Mouse (Mus musculus): ENCODE measurements around the gene Prkca. TPM values are rescaled to one million over a fixed set of nuclear protein-coding genes. Genes with fewer than 3 reads are reported as not detected.

Prkca gene
- polyA plus RNA-seq, 1 experiment, result 42.3 TPM

DNA sequence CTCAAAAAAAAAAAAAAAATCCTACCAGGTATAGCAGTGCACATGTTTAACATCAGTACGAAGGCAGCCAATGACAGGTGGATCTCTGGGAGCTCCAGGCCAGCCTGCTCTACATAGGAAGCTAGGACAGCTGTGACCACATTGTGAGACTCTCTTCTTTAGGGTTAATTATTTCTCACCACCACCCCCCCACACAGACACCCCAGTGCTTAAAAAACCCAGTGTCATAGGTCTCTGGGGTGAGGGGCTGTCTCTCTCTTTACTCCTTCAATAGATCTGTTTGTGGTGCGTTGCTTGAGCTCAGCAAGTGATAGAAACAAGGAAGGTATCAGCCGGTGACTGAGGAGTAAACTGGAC is 94.7 kb downstream of the Prkca start:
- H3K4me1 ChIP-seq (ENCODE audit: control insufficient read depth, insufficient read depth, low read length), result peaks cover 2% of the 10 kb centered on the region; the same call in 1 of the 2 replicates
- no peak overlapping the region for H3K4me3 ChIP-seq (ENCODE audit: insufficient read depth, low read length)
- H3K27ac ChIP-seq (ENCODE audit: insufficient read depth, low read length), result no peak overlapping the region; the same call in 1 of the 2 replicates
- TF ChIP-seq POLR2A (IDR thresholded peaks at IDR 0.05; ENCODE audit: extremely low read depth, insufficient read depth, low read length), result no peak
- no peak for TF ChIP-seq CTCF (IDR thresholded peaks at IDR 0.05; ENCODE audit: extremely low read depth, insufficient read depth, low read length)

- H3K4me1 ChIP-seq (ENCODE audit: control insufficient read depth, insufficient read depth, low read length), result peaks cover 4% of the 10 kb centered on the region
- no peak overlapping the region for H3K4me3 ChIP-seq (ENCODE audit: insufficient read depth, low read length)
- no peak overlapping the region for H3K27ac ChIP-seq (ENCODE audit: insufficient read depth, low read length)
- TF ChIP-seq POLR2A (IDR thresholded peaks at IDR 0.05; ENCODE audit: extremely low read depth, insufficient read depth, low read length) (no peak), CTCF (IDR thresholded peaks at IDR 0.05; ENCODE audit: extremely low read depth, insufficient read depth, low read length) (no peak)
Measured at GRCm38 (mm10) chr11:108248218-108249046, 95.3 kb downstream of the Prkca start.

DNA sequence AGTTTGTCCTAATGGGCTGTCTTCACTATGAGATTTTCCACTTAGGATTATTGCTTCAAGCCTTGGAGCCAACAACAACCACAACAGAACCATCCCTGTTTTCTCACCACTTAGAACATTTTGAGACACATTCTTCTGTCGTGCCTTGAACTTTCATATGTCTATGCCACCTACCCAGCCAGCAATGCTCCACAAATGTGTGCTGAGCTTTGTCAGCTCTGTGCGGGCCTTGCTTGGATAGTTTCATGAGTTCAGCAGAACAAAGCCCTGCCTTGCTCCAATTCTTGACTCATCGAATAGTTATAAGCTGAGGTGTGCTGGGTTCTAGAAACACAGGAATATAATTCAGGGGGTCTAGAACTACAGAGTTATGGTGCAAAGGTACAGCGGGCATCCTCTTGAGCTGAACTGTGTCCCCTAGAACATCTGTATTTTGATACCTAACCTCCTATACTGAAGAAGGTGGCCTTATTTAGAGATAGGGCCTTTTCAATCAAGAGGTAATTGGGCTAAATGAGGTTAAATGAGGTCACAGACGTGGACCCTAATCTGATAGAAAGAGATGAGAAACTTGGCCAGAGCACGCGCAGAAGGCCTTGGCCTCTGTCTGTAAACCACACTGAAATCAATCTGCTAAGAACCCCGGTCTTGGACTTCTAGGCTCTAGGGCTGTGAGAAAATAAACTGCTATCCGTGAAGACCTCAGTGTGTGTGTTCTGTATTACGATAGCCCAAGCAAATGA is 96.4 kb downstream of the Prkca start:
- H3K27ac ChIP-seq (ENCODE audit: insufficient read depth, low read length), result no peak overlapping the region
- TF ChIP-seq CTCF (IDR thresholded peaks at IDR 0.05; ENCODE audit: extremely low read depth, insufficient read depth, low read length), result no peak
- TF ChIP-seq POLR2A (IDR thresholded peaks at IDR 0.05; ENCODE audit: extremely low read depth, insufficient read depth, low read length), result no peak
- H3K4me3 ChIP-seq (ENCODE audit: insufficient read depth, low read length), result no peak overlapping the region
- H3K4me1 ChIP-seq (ENCODE audit: control insufficient read depth, insufficient read depth, low read length), result peaks cover 4% of the 10 kb centered on the region

DNA sequence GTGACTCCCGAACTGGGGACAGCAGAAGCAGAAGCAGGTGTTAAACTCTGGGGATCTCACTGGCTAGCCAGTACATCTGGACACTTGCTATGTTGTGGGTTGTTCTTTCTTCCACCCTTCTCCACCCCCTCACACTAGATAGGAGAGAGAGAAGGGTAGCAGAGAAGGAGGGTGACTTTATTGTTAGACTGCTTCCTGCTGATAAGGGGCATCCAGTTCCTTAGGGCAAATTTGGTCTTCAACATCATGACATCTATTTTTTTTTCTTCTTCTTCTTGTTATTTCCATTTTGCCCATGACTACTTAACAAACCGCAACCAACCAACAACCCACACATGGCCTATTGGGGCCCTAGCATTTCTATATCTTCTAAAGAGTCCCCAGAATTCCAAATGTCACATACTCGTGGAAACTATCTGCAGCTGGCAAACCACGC is 97.4 kb downstream of the Prkca start:
- TF ChIP-seq POLR2A (IDR thresholded peaks at IDR 0.05; ENCODE audit: extremely low read depth, insufficient read depth, low read length) (no peak), CTCF (IDR thresholded peaks at IDR 0.05; ENCODE audit: extremely low read depth, insufficient read depth, low read length) (no peak)
- H3K4me1 ChIP-seq (ENCODE audit: control insufficient read depth, insufficient read depth, low read length), result peaks cover 4% of the 10 kb centered on the region
- no peak overlapping the region for H3K27ac ChIP-seq (ENCODE audit: insufficient read depth, low read length)
- no peak overlapping the region for H3K4me3 ChIP-seq (ENCODE audit: insufficient read depth, low read length)

DNA sequence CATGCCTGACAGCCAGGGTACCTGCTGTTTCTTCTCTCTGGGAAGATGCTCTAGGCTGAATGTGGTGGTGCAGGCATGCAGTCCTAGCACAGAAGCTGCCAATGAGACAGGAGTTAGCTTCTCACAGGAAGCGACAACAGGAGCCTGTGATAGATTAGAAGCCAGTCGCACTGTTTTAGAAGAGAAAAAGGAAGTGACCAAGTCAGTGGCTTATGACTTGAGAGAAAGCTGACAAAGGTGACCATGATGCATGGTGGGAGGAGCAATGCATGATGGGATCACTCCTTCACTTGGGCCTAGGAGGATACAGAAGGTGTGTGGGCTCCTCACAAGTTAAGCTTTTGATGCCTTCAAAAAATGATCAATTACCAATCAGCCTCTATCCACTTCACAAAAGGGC is 99.5 kb downstream of the Prkca start:
- no peak overlapping the region for H3K27ac ChIP-seq (ENCODE audit: insufficient read depth, low read length)
- TF ChIP-seq POLR2A (IDR thresholded peaks at IDR 0.05; ENCODE audit: extremely low read depth, insufficient read depth, low read length), result no peak
- H3K4me3 ChIP-seq (ENCODE audit: insufficient read depth, low read length), result no peak overlapping the region
- H3K4me1 ChIP-seq (ENCODE audit: control insufficient read depth, insufficient read depth, low read length), result peaks cover 4% of the 10 kb centered on the region

GRCm38 (mm10) chr11:108243633-108244032 is 100.1 kb downstream of the Prkca start:
- no peak overlapping the region for H3K27ac ChIP-seq (ENCODE audit: insufficient read depth, low read length)
- TF ChIP-seq CTCF (IDR thresholded peaks at IDR 0.05; ENCODE audit: extremely low read depth, insufficient read depth, low read length) (no peak), POLR2A (IDR thresholded peaks at IDR 0.05; ENCODE audit: extremely low read depth, insufficient read depth, low read length) (no peak)
- peaks cover 4% of the 10 kb centered on the region for H3K4me1 ChIP-seq (ENCODE audit: control insufficient read depth, insufficient read depth, low read length)
- no peak overlapping the region for H3K4me3 ChIP-seq (ENCODE audit: insufficient read depth, low read length)

- Histone ChIP-seq H3K4me1 (ENCODE audit: control insufficient read depth, insufficient read depth, low read length) (peaks cover 10% of the 10 kb centered on the region), H3K27ac (ENCODE audit: insufficient read depth, low read length) (no peak overlapping the region), H3K4me3 (ENCODE audit: insufficient read depth, low read length) (no peak overlapping the region)
- TF ChIP-seq CTCF (IDR thresholded peaks at IDR 0.05; ENCODE audit: extremely low read depth, insufficient read depth, low read length) (no peak), POLR2A (IDR thresholded peaks at IDR 0.05; ENCODE audit: extremely low read depth, insufficient read depth, low read length) (no peak)
Measured at GRCm38 (mm10) chr11:108240924-108241498, 102.7 kb downstream of the Prkca start.

- Histone ChIP-seq H3K4me3 (ENCODE audit: insufficient read depth, low read length) (no peak overlapping the region), H3K4me1 (ENCODE audit: control insufficient read depth, insufficient read depth, low read length) (peaks cover 8% of the 10 kb centered on the region), H3K27ac (ENCODE audit: insufficient read depth, low read length) (no peak overlapping the region)
- TF ChIP-seq POLR2A (IDR thresholded peaks at IDR 0.05; ENCODE audit: extremely low read depth, insufficient read depth, low read length), result no peak
- no peak for TF ChIP-seq CTCF (IDR thresholded peaks at IDR 0.05; ENCODE audit: extremely low read depth, insufficient read depth, low read length)
Measured at GRCm38 (mm10) chr11:108239173-108239572, 104.6 kb downstream of the Prkca start.

DNA sequence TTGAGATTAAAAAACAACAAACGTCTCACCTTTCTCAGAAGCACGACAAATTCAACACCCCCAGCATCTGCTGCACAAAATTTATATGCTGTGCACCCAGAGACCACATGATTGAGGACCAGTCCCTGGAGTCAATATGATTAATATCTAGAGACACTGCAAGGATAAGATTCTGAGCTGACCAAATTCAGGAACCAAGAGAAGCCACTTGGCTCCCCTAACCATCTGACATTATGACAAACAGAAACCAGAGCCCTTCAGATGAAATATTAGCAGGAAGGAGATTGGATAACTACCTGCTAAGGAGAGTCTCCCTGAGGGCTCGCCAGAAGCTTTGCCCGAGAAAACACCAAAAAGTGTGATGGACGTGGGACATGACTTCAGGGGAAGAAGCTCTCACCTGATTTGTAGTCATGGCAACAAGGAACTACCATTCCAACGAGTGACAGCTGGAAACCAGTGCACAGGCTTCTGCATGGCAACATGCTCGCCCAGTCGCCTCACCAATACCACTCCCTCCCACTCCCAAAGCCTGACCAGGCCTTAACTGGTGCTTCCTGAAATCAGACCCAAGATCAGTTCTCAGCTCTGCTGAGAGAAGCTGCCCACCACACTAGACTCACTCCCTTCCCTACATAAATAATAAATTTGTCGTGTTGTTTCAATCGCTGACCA is 106.8 kb downstream of the Prkca start:
- Histone ChIP-seq H3K4me3 (ENCODE audit: insufficient read depth, low read length) (no peak overlapping the region), H3K27ac (ENCODE audit: insufficient read depth, low read length) (no peak overlapping the region), H3K4me1 (ENCODE audit: control insufficient read depth, insufficient read depth, low read length) (peaks cover 6% of the 10 kb centered on the region; the same call in 1 of the 2 replicates)
- TF ChIP-seq POLR2A (IDR thresholded peaks at IDR 0.05; ENCODE audit: extremely low read depth, insufficient read depth, low read length), result no peak
- no peak for TF ChIP-seq CTCF (IDR thresholded peaks at IDR 0.05; ENCODE audit: extremely low read depth, insufficient read depth, low read length)
